Mouse (Mus musculus): ENCODE results near the gene Glrp1. TPM values are rescaled to one million over a fixed set of nuclear protein-coding genes. Genes with fewer than 3 reads are reported as not detected.

Glrp1 gene
- 0.11 TPM in 1 of 2 replicates, not detected in the other for polyA plus RNA-seq (2014; fragmentation: Nextera tagmentation; extraction: Ambion mirVana)

DNA sequence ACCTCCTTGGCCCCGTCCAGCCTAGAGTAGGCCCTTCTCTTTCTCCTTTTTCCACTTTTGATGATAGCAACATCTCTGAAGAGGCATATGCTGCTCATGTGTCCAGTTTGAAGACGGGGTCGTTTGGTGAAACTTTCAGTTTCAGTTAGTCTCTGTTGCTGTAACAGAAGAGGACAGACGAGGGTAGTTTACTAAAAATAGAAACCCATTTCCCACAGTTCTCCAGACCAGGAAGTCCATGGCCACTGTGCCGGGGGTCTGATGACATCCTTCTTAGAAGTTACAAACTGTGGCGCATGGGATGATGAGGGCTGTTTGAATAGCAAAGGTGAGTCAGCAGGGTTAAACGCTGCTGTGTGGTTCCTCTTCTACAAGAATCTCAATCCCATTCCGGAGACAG, at the start of gene Glrp1:
Glrp1 (minus strand) TSS at position 278 of the 400 bp plus-strand sequence.
- 76% methylated on average over 8 of the region's 8 CpGs for WGBS
- Histone ChIP-seq H3K9ac (ENCODE audit: low read depth, low read length) (no peak within 1 kb of the TSS), H3K4me1 (ENCODE audit: control insufficient read depth, insufficient read depth, low read length) (peaks cover 6% of the 10 kb centered on the region; the same call in 1 of the 2 replicates), H3K36me3 (ENCODE audit: control insufficient read depth, insufficient read depth, low read length) (no peaks in the 10 kb centered on the region), H3K4me3 (ENCODE audit: low read length) (no peak within 1 kb of the TSS), H3K4me2 (replicated peaks; ENCODE audit: low read depth, low read length) (no peak within 1 kb of the TSS), H3K27ac (ENCODE audit: low read depth, low read length) (no peak within 1 kb of the TSS), H3K9me3 (ENCODE audit: control insufficient read depth, low read length) (no peaks in the 10 kb centered on the region), H3K27me3 (ENCODE audit: control insufficient read depth, insufficient read depth, low read length) (no peaks in the 10 kb centered on the region)
- no peak for ATAC-seq (ENCODE audit: low FRiP score, low TSS enrichment)

DNA sequence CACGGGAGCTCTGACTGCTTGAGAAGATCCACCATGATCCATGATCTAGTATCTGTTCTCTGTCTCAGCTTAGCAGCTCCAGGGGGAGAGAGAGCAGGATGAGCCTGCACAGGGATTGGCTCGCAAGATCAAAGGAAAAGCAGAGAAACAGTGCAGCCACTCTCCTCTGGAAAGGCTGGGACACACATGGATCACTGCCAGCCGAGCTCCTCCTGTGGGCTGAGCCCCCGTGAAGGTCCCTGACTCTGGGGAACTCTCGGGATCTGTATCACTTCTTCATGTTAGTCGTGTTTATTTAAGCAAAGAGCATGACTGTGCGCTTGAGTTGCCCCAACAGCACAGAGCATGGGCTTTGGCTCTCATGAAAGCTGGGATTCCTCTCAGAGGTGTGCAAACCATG, 49.4 kb upstream of the Glrp1 start:
- Histone ChIP-seq H3K9me3 (ENCODE audit: control insufficient read depth, low read length) (peaks cover 4% of the 10 kb centered on the region), H3K4me2 (replicated peaks; ENCODE audit: low read depth, low read length) (peak overlapping the region; percentile 15; the same call in 1 of the 2 replicates), H3K27me3 (ENCODE audit: control insufficient read depth, insufficient read depth, low read length) (no peaks in the 10 kb centered on the region), H3K4me3 (ENCODE audit: low read length) (no peak overlapping the region), H3K4me1 (ENCODE audit: control insufficient read depth, insufficient read depth, low read length) (peaks cover 15% of the 10 kb centered on the region), H3K36me3 (ENCODE audit: control insufficient read depth, insufficient read depth, low read length) (no peaks in the 10 kb centered on the region), H3K27ac (ENCODE audit: low read depth, low read length) (peak overlapping the region; percentile 7; the same call in 1 of the 2 replicates), H3K9ac (ENCODE audit: low read depth, low read length) (no peak overlapping the region)
- 5% methylated on average over 7 of the region's 7 CpGs for WGBS
- peak; percentile 88 for ATAC-seq (ENCODE audit: low FRiP score, low TSS enrichment)

DNA sequence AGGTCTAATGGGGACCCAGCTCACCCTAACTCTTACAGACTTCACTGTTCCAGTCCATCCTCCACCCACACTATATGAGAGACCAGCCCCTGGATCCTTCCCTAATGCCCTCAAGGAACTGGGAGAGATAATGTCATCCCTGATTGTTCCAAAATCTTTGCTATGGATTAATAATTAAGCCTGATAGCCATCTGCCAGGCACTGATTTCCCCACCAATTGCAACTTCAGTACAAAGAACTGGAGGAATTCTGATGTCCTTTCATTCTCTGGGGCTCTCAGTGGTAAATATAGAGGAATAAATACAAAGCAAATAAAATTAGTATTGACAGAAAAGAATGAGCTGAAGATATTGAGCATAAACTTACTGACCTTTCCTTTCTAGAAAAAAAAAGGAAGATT, 48.9 kb upstream of the Glrp1 start:
- H3K27ac ChIP-seq (ENCODE audit: low read depth, low read length) = peak overlapping the region; percentile 7; the same call in 1 of the 2 replicates
- no peak for ATAC-seq (ENCODE audit: low FRiP score, low TSS enrichment)
- H3K4me2 ChIP-seq (replicated peaks; ENCODE audit: low read depth, low read length) = peak overlapping the region; percentile 15; the same call in 1 of the 2 replicates

DNA sequence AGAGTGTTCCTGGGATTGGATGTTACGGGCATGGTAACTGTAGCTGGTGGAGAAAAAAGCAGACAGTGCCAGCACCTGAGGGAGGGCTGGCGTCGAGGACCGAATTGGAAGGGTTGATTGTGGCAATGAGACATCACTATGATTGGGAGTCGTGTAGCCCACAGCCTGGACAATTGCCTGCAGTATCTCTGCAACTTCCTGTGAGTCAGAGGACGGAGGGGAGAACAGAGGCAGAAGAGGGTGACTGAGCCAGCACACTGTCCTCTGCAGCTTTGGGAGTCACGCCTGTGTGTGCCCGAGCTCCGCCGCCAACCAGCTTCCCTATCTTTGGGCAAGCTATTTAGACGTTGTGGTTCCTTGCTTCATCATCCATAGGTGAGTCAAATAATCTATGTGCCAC, 46.5 kb upstream of the Glrp1 start:
- H3K4me2 ChIP-seq (replicated peaks; ENCODE audit: low read depth, low read length) = no peak overlapping the region

More for the DNA sequence above, 48.9 kb upstream of the Glrp1 start:
- Histone ChIP-seq H3K36me3 (ENCODE audit: control insufficient read depth, insufficient read depth, low read length) (no peaks in the 10 kb centered on the region), H3K4me1 (ENCODE audit: control insufficient read depth, insufficient read depth, low read length) (peaks cover 15% of the 10 kb centered on the region), H3K9me3 (ENCODE audit: control insufficient read depth, low read length) (peaks cover 4% of the 10 kb centered on the region), H3K4me3 (ENCODE audit: low read length) (no peak overlapping the region), H3K27me3 (ENCODE audit: control insufficient read depth, insufficient read depth, low read length) (no peaks in the 10 kb centered on the region), H3K9ac (ENCODE audit: low read depth, low read length) (no peak overlapping the region)

DNA sequence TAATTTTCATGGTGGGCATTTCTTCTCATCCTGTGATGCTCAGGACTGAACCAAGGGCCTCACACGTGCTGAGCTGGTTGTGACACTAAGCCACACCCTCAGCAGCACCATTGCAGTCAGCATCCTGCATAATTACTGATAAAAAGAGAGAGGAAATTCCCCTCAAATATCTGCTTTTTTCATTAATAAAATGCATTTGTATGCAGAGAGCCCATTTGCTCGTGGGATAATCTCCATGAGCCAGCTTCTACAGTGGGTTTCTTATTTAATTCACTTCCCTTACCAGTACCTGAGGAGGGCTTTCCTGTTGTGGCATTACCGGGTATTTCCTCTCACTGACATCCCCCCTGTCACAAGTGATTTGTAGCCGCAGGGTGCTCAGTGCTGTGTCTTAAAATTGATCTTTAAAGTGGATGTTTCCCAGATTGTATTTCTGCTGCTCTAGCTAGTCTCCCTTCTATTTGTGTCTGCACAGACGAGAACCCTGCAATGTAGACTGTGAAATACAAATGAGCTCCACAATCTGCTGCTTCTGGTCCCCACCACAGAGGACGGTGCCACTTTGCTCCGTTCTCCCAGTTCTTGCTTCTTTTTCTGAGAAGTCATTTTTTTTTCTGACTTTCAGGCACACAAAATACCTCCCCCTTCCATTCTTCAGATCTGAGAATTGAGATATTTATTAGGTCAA, 43.8 kb upstream of the Glrp1 start:
- H3K27me3 ChIP-seq (ENCODE audit: control insufficient read depth, insufficient read depth, low read length) = no peaks in the 10 kb centered on the region
- 36% methylated on average over 7 of the region's 7 CpGs for WGBS
- H3K9ac ChIP-seq (ENCODE audit: low read depth, low read length) = no peak overlapping the region
- peaks cover 4% of the 10 kb centered on the region for H3K9me3 ChIP-seq (ENCODE audit: control insufficient read depth, low read length)
- ATAC-seq (ENCODE audit: low FRiP score, low TSS enrichment) = no peak
- no peak overlapping the region for H3K4me3 ChIP-seq (ENCODE audit: low read length)
- H3K4me2 ChIP-seq (replicated peaks; ENCODE audit: low read depth, low read length) = no peak overlapping the region
- H3K36me3 ChIP-seq (ENCODE audit: control insufficient read depth, insufficient read depth, low read length) = no peaks in the 10 kb centered on the region
- H3K4me1 ChIP-seq (ENCODE audit: control insufficient read depth, insufficient read depth, low read length) = peaks cover 8% of the 10 kb centered on the region; the same call in 1 of the 2 replicates
- H3K27ac ChIP-seq (ENCODE audit: low read depth, low read length) = no peak overlapping the region

More for the DNA sequence above, 46.5 kb upstream of the Glrp1 start:
- Histone ChIP-seq H3K27me3 (ENCODE audit: control insufficient read depth, insufficient read depth, low read length) (no peaks in the 10 kb centered on the region), H3K36me3 (ENCODE audit: control insufficient read depth, insufficient read depth, low read length) (no peaks in the 10 kb centered on the region), H3K27ac (ENCODE audit: low read depth, low read length) (no peak overlapping the region), H3K9ac (ENCODE audit: low read depth, low read length) (no peak overlapping the region), H3K4me3 (ENCODE audit: low read length) (no peak overlapping the region), H3K9me3 (ENCODE audit: control insufficient read depth, low read length) (peaks cover 4% of the 10 kb centered on the region), H3K4me1 (ENCODE audit: control insufficient read depth, insufficient read depth, low read length) (peaks cover 22% of the 10 kb centered on the region)
- no peak for ATAC-seq (ENCODE audit: low FRiP score, low TSS enrichment)
- 91% methylated on average over 11 of the region's 11 CpGs for WGBS

DNA sequence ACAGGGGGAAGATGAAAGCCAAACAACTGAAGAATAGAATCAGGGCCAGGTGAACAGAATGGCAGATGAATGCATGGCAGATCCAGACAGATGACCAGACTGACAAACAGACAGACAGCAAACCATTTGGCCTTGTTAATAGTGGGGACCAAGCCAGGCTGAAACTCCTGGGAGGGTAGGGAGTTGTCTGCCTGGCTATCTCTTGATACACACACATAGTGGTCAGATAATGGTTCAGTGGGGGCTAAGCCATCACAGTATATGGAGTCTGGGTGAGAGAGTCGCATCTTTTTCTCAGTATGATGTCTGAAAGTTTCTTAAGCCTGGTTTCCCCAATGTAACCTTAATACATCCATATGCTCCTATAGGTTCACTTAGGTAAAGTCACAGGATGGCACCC, 39.4 kb upstream of the Glrp1 start:
- Histone ChIP-seq H3K9ac (ENCODE audit: low read depth, low read length) (no peak overlapping the region), H3K4me3 (ENCODE audit: low read length) (no peak overlapping the region), H3K27ac (ENCODE audit: low read depth, low read length) (no peak overlapping the region), H3K4me1 (ENCODE audit: control insufficient read depth, insufficient read depth, low read length) (0 out of 2 replicates have a peak, but pooled peaks cover 7% of the 10 kb centered on the region), H3K36me3 (ENCODE audit: control insufficient read depth, insufficient read depth, low read length) (no peaks in the 10 kb centered on the region), H3K27me3 (ENCODE audit: control insufficient read depth, insufficient read depth, low read length) (no peaks in the 10 kb centered on the region), H3K9me3 (ENCODE audit: control insufficient read depth, low read length) (no peaks in the 10 kb centered on the region), H3K4me2 (replicated peaks; ENCODE audit: low read depth, low read length) (no peak overlapping the region)
- no peak for ATAC-seq (ENCODE audit: low FRiP score, low TSS enrichment)
- 96% methylated on average over 1 of the region's 1 CpGs for WGBS

DNA sequence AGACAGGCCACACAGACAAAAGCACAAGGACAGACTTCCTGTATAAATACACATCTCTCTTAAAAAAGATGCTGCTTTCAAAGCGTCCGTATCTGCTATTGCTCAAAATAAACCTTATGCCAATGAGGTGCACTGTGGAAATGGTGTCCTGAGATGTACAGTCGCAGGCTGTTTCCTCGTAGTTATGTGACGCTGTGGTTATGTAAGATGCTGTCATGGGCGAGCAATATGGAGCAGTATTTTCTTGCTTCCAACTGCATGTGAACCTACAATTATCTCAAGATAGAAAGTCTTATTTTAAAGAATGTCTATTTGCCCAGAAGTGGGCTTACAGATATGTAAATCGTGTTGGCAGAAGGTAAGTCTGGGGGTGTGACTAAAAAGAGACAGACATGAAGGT, 37.3 kb upstream of the Glrp1 start:
- no peak for ATAC-seq (ENCODE audit: low FRiP score, low TSS enrichment)
- no peak overlapping the region for H3K4me3 ChIP-seq (ENCODE audit: low read length)
- no peaks in the 10 kb centered on the region for H3K4me1 ChIP-seq (ENCODE audit: control insufficient read depth, insufficient read depth, low read length)
- 85% methylated on average over 7 of the region's 7 CpGs for WGBS
- H3K9me3 ChIP-seq (ENCODE audit: control insufficient read depth, low read length) = no peaks in the 10 kb centered on the region
- H3K9ac ChIP-seq (ENCODE audit: low read depth, low read length) = no peak overlapping the region
- no peaks in the 10 kb centered on the region for H3K36me3 ChIP-seq (ENCODE audit: control insufficient read depth, insufficient read depth, low read length)
- H3K27ac ChIP-seq (ENCODE audit: low read depth, low read length) = no peak overlapping the region
- no peak overlapping the region for H3K4me2 ChIP-seq (replicated peaks; ENCODE audit: low read depth, low read length)
- H3K27me3 ChIP-seq (ENCODE audit: control insufficient read depth, insufficient read depth, low read length) = no peaks in the 10 kb centered on the region

DNA sequence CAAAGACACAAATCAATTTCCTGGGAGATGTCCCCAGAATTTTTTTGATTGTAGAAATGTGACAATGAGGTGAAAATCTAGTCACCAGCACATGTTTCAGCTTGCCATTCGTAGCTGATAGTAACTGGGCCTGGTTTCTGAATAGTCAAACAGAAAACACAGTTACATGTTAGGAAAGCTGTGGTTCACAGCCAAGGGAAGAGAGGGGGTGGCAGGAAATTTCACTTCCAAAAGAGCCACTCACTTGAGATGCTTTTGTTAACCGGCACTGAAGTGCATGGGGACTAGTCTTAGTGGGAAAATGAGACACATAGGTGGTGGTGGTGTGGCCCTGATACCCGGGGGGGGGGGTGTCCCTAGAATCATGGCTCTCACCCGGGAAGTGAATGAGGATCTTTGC, 33.7 kb upstream of the Glrp1 start:
- no peak for ATAC-seq (ENCODE audit: low FRiP score, low TSS enrichment)
- H3K4me2 ChIP-seq (replicated peaks; ENCODE audit: low read depth, low read length) = no peak overlapping the region
- no peaks in the 10 kb centered on the region for H3K36me3 ChIP-seq (ENCODE audit: control insufficient read depth, insufficient read depth, low read length)
- H3K27me3 ChIP-seq (ENCODE audit: control insufficient read depth, insufficient read depth, low read length) = no peaks in the 10 kb centered on the region
- H3K9me3 ChIP-seq (ENCODE audit: control insufficient read depth, low read length) = no peaks in the 10 kb centered on the region
- no peak overlapping the region for H3K4me3 ChIP-seq (ENCODE audit: low read length)
- WGBS = 78% methylated on average over 4 of the region's 4 CpGs
- H3K27ac ChIP-seq (ENCODE audit: low read depth, low read length) = no peak overlapping the region
- H3K9ac ChIP-seq (ENCODE audit: low read depth, low read length) = no peak overlapping the region
- H3K4me1 ChIP-seq (ENCODE audit: control insufficient read depth, insufficient read depth, low read length) = no peaks in the 10 kb centered on the region

DNA sequence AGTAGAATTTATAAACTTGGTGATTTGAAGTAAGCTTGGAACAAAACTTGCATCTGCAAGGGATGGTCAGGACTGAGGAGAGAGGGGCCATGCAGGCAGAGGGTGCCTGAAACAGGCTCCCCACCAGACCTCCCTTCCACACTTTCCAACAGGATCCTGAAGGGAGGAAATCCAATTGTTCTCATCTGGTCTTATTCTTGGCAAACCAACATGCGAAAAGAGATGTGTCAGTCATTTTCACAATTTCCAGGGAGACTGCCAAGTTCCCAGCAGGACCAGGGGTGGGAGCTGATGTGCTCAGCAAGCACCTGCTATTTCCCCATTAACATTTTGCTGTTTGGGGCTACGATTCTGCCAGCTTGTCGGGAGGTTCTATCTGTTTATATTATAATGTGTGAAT, 30.0 kb upstream of the Glrp1 start:
- no peak overlapping the region for H3K4me2 ChIP-seq (replicated peaks; ENCODE audit: low read depth, low read length)
- H3K36me3 ChIP-seq (ENCODE audit: control insufficient read depth, insufficient read depth, low read length) = no peaks in the 10 kb centered on the region
- H3K4me3 ChIP-seq (ENCODE audit: low read length) = no peak overlapping the region
- H3K27me3 ChIP-seq (ENCODE audit: control insufficient read depth, insufficient read depth, low read length) = no peaks in the 10 kb centered on the region
- no peak overlapping the region for H3K9ac ChIP-seq (ENCODE audit: low read depth, low read length)
- no peaks in the 10 kb centered on the region for H3K4me1 ChIP-seq (ENCODE audit: control insufficient read depth, insufficient read depth, low read length)
- WGBS = 81% methylated on average over 3 of the region's 3 CpGs
- ATAC-seq (ENCODE audit: low FRiP score, low TSS enrichment) = no peak
- no peaks in the 10 kb centered on the region for H3K9me3 ChIP-seq (ENCODE audit: control insufficient read depth, low read length)
- no peak overlapping the region for H3K27ac ChIP-seq (ENCODE audit: low read depth, low read length)

Measured in kidney, embryonic 14.5 days (tissue).